Mouse (Mus musculus): ENCODE results near the gene Wbp11. TPM values are rescaled to one million over a fixed set of nuclear protein-coding genes. Genes with fewer than 3 reads are reported as not detected.
A peak's percentile ranks its signal among the peaks of the same experiment; 100 is the strongest.

Wbp11 gene
- 67.7 TPM for polyA plus RNA-seq (2021)

- ATAC-seq (peak; percentile 100), DNase-seq (ENCODE audit: low read depth, low spot score) (peak; percentile 89)
- H3K27me3 ChIP-seq = no peaks in the 10 kb centered on the region
- ChIA-PET POLR2A (interaction anchor here (2.5 kb wide), 1 partner anchor 23 kb away, joined by 18 read pairs; the partner anchor contains the start of gene Hist4h4), CTCF (no interaction called here)
- TF ChIP-seq CTCF (IDR thresholded peaks at IDR 0.05) = no peak
- in situ Hi-C loops (cut with MboI; ENCODE audit: low pct_unique_long_range_greater_than_20kb) = no loop called here
Observed at GRCm38 (mm10) chr6:136827881-136828561, at the start of gene Wbp11. Gene Wbp11 (minus strand): TSS chr6:136828233.

DNA sequence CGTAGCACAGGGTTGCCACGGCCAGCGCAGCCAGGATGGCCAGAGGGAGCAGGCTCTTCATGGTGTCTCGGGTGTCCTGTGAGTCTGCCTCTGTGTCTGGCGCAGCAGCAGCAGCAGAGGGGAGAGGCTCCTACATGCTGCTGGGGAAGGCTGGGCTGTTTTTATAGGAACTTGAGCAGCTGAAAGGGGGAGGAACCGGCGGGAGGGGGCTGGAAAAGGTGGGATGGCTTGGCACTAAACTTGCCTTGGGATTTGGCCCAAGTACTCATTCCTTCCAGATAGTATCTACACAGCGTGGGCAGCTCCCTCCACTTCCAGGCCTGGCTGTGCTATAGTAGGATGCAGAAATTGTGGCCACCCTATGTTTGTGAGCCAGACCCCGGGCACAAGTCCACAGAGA lies 47.6 kb upstream of the Wbp11 start, which contains the start of gene Mgp:
Gene Mgp (minus strand): TSS at position 154 of the 400 bp plus-strand sequence.
- in situ Hi-C loops (cut with MboI; ENCODE audit: low pct_unique_long_range_greater_than_20kb) = loop anchor here (5.0 kb wide), 1 partner anchor 42 kb away; no protein-coding TSS in a partner anchor
- ChIA-PET CTCF (interaction anchor here (1.2 to 2.2 kb wide), 2 partner anchors 8 to 11 kb away, joined by 6 read pairs; no protein-coding TSS in a partner anchor), POLR2A (no interaction called here)
- no peak for ATAC-seq
- no peak for TF ChIP-seq CTCF (IDR thresholded peaks at IDR 0.05)
- H3K27me3 ChIP-seq = no peaks in the 10 kb centered on the region
- no peak for DNase-seq (ENCODE audit: low read depth, low spot score)

DNA sequence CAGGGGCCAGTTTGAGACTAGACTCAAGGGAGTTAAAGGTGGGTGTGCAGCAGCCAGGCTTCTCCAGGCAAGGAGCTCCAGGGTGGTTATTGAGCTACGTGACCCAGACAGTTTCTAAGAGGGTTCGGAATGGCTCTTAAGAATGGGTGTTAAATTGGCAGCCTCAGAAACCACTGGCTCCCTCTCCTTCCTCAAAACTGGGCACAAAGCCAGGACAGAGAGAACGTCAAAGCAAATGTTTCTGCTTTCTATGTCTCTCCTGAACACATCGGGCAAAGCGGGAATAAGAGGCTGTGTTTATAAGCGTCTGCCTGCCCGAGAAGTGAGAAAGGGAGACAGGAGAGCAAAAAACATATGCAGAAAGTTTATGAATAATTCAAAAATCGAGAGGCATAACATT lies 46.6 kb upstream of the Wbp11 start:
- TF ChIP-seq CTCF (IDR thresholded peaks at IDR 0.05) = no peak
- no peaks in the 10 kb centered on the region for H3K27me3 ChIP-seq
- ChIA-PET POLR2A (no interaction called here), CTCF (interaction anchor here (1.2 to 2.2 kb wide), 2 partner anchors 9 to 26 kb away, joined by 3 to 6 read pairs; no protein-coding TSS in a partner anchor)
- ATAC-seq (no peak), DNase-seq (ENCODE audit: low read depth, low spot score) (no peak)
- in situ Hi-C loops (cut with MboI; ENCODE audit: low pct_unique_long_range_greater_than_20kb) = no loop called here

DNA sequence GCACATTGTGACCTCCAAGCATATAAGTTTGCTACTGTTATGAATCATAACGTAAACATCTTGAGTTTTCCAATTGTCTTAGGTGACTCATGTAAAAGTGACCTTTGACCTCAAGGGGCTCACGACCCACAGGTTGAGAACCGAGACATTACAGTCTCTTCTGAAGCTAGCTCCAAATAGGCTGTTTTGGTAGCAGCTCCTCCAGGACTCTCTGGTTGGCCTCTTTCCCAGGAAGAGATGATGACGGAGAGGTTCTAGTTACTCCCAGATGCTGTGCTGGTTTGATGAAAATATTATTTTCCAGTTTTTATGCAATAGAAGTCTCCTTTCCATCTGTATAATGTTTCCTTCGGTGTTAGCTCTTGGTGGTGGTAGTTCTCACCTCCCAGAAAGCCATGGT lies 40.9 kb upstream of the Wbp11 start:
- POLR2A ChIA-PET = no interaction called here
- no peak for TF ChIP-seq CTCF (IDR thresholded peaks at IDR 0.05)
- DNase-seq (ENCODE audit: low read depth, low spot score) (no peak), ATAC-seq (no peak)
- CTCF ChIA-PET = interaction anchor here (1.0 kb wide), 1 partner anchor 22 kb away, joined by 3 read pairs; no protein-coding TSS in a partner anchor
- in situ Hi-C loops (cut with MboI; ENCODE audit: low pct_unique_long_range_greater_than_20kb) = no loop called here
- no peaks in the 10 kb centered on the region for H3K27me3 ChIP-seq

DNA sequence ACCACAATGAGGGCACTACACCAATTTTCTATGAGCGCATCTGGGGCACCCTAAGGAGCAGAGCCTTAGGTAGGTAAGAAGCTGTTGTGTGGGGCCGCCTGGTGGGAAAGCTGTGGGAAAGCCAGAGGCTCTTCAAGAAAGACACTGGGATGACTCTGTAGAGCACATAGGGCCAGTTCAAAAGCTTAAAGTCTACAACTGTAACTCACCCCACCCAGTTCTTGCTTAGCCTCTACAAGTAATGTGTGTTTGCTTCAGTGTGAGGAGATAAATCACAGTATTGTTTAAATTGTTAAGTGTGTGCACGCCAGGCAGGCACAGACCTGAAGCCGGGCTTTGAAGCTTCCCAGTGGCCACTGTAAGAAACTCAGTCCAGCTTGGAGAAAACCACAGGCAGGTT lies 38.1 kb upstream of the Wbp11 start:
- no peaks in the 10 kb centered on the region for H3K27me3 ChIP-seq
- no peak for ATAC-seq
- in situ Hi-C loops (cut with MboI; ENCODE audit: low pct_unique_long_range_greater_than_20kb) = no loop called here
- TF ChIP-seq CTCF (IDR thresholded peaks at IDR 0.05) = no peak
- CTCF ChIA-PET = interaction anchor here (1.3 to 2.0 kb wide), 5 partner anchors 8 to 103 kb away, joined by 3 to 8 read pairs (median 6); no protein-coding TSS in a partner anchor
- POLR2A ChIA-PET = interaction anchor here (1.0 kb wide), 1 partner anchor 11 kb away, joined by 4 read pairs; no protein-coding TSS in a partner anchor
- no peak for DNase-seq (ENCODE audit: low read depth, low spot score)

- CTCF ChIA-PET = interaction anchor here (1.0 to 2.0 kb wide), 5 partner anchors 9 to 104 kb away, joined by 4 to 8 read pairs (median 6); no protein-coding TSS in a partner anchor
Observed at GRCm38 (mm10) chr6:136865360-136865759, 37.3 kb upstream of the Wbp11 start.

DNA sequence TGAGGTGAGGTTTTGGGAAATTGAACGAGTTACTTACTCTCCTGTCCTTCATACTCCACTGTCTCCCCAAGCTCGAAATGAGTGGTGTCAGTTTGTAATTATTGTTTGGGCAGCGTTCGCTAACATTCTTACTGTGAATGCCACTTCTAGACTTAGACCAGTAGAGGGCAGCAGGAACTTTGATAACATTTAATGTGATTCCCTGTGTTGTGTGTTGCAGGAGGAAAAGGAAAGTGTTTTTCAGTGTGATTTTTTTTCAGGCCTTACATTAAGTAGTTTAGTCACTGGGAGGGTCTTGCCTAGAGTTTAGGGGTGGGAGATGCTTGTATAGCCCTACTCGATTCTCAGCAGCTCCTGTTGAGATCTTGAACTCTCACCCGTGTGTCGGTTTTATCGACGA lies 33.0 kb upstream of the Wbp11 start:
- ChIA-PET CTCF (interaction anchor here (0.8 to 4.3 kb wide), 15 partner anchors 10 to 129 kb away, joined by 3 to 35 read pairs (median 4); partner anchors contain the start of genes Erp27, Hist4h4 and Pde6h), POLR2A (no interaction called here)
- no peaks in the 10 kb centered on the region for H3K27me3 ChIP-seq
- DNase-seq (ENCODE audit: low read depth, low spot score) = peak; percentile 19
- TF ChIP-seq CTCF (IDR thresholded peaks at IDR 0.05) = peak; percentile 57
- no peak for ATAC-seq
- in situ Hi-C loops (cut with MboI; ENCODE audit: low pct_unique_long_range_greater_than_20kb) = loop anchor here (5.0 kb wide), 1 partner anchor 106 kb away; no protein-coding TSS in a partner anchor

More at GRCm38 (mm10) chr6:136865360-136865759, 37.3 kb upstream of the Wbp11 start:
- no peak for ATAC-seq
- no peaks in the 10 kb centered on the region for H3K27me3 ChIP-seq
- no peak for DNase-seq (ENCODE audit: low read depth, low spot score)
- in situ Hi-C loops (cut with MboI; ENCODE audit: low pct_unique_long_range_greater_than_20kb) = no loop called here
- no peak for TF ChIP-seq CTCF (IDR thresholded peaks at IDR 0.05)
- POLR2A ChIA-PET = no interaction called here

GRCm38 (mm10) chr6:136858420-136858819 lies 30.4 kb upstream of the Wbp11 start:
- ATAC-seq (no peak), DNase-seq (ENCODE audit: low read depth, low spot score) (no peak)
- no peak for TF ChIP-seq CTCF (IDR thresholded peaks at IDR 0.05)
- no peaks in the 10 kb centered on the region for H3K27me3 ChIP-seq
- ChIA-PET CTCF (interaction anchor here (4.3 kb wide), 1 partner anchor 111 kb away, joined by 35 read pairs; no protein-coding TSS in a partner anchor), POLR2A (no interaction called here)
- in situ Hi-C loops (cut with MboI; ENCODE audit: low pct_unique_long_range_greater_than_20kb) = loop anchor here (10.0 kb wide), 1 partner anchor 316 kb away; the partner anchor contains the start of gene Rerg

- POLR2A ChIA-PET = no interaction called here
- CTCF ChIA-PET = no interaction called here
- DNase-seq (ENCODE audit: low read depth, low spot score) = no peak
- in situ Hi-C loops (cut with MboI; ENCODE audit: low pct_unique_long_range_greater_than_20kb) = loop anchor here (10.0 kb wide), 1 partner anchor 317 kb away; the partner anchor contains the start of gene Rerg
- no peaks in the 10 kb centered on the region for H3K27me3 ChIP-seq
- no peak for TF ChIP-seq CTCF (IDR thresholded peaks at IDR 0.05)
- ATAC-seq = no peak
Observed at GRCm38 (mm10) chr6:136857873-136858260, 29.8 kb upstream of the Wbp11 start.

GRCm38 (mm10) chr6:136857186-136857872 lies 29.3 kb upstream of the Wbp11 start, which contains the start of gene Art4:
Gene Art4 (minus strand): TSS chr6:136857733.
- ATAC-seq = no peak
- no peaks in the 10 kb centered on the region for H3K27me3 ChIP-seq
- ChIA-PET POLR2A (interaction anchor here (0.5 kb wide), 1 partner anchor 190 kb away, joined by 5 read pairs; no protein-coding TSS in a partner anchor), CTCF (interaction anchor here (1.2 to 1.7 kb wide), 3 partner anchors 8 to 102 kb away, joined by 3 to 5 read pairs (median 3); no protein-coding TSS in a partner anchor)
- in situ Hi-C loops (cut with MboI; ENCODE audit: low pct_unique_long_range_greater_than_20kb) = loop anchor here (10.0 kb wide), 1 partner anchor 317 kb away; the partner anchor contains the start of gene Rerg
- no peak for DNase-seq (ENCODE audit: low read depth, low spot score)
- TF ChIP-seq CTCF (IDR thresholded peaks at IDR 0.05) = no peak
